ENCODE assay signal across 10 mouse cellular contexts in genomic region chr10:75068624-75069328, GRCm38 (mm10). TPM values are rescaled to one million over a fixed set of nuclear protein-coding genes. Genes with fewer than 3 reads are reported as not detected.
DNase-seq lines count a peak whose midpoint lies in the region; ATAC-seq lines count a peak whose summit lies in the region.
"Had no signal": no experiment of that assay in that cellular context is flagged by ENCODE, and none has a peak within 500 bp of the region (broad histone marks: within the 10 kb centered on the region; RNA-seq: fewer than 3 reads in every experiment).

No protein-coding gene starts in this region.

- H3K36me3 ChIP-seq in intestine, embryonic 15.5 days: no peaks in the 10 kb centered on the region
- no peaks in the 10 kb centered on the region for H3K36me3 ChIP-seq in liver, embryonic 15.5 days (replicated peaks)
- H3K36me3 ChIP-seq in hindbrain, embryonic 12.5 days: 0 out of 2 replicates have a peak, but pooled peaks cover 5% of the 10 kb centered on the region

- no peak overlapping the region for H3K4me3 ChIP-seq in intestine, embryonic 15.5 days (replicated peaks)
- 0 out of 2 replicates have a peak overlapping the region, but pooled peaks have one; percentile 1 for H3K4me3 ChIP-seq in liver, embryonic 15.5 days (replicated peaks)
- no peak overlapping the region for H3K4me3 ChIP-seq in hindbrain, embryonic 12.5 days

- 32% methylated on average over 12 of the region's 12 CpGs for WGBS in intestine, embryonic 15.5 days
- 45% methylated on average over 12 of the region's 12 CpGs for WGBS in liver, embryonic 15.5 days (ENCODE audit: insufficient replicate concordance)
- 64% methylated on average over 12 of the region's 12 CpGs for WGBS in hindbrain, embryonic 12.5 days

- H3K4me2 ChIP-seq in intestine, embryonic 15.5 days (replicated peaks): peak overlapping the region; percentile 30
- H3K4me2 ChIP-seq in liver, embryonic 15.5 days: no peak overlapping the region
- no peak overlapping the region for H3K4me2 ChIP-seq in hindbrain, embryonic 12.5 days (replicated peaks)

- H3K9ac ChIP-seq in intestine, embryonic 15.5 days: no peak overlapping the region
- H3K9ac ChIP-seq in liver, embryonic 15.5 days: no peak overlapping the region
- H3K9ac ChIP-seq in hindbrain, embryonic 12.5 days: no peak overlapping the region

- DNase-seq in kidney, adult 18-20 months: peak; percentile 33
- no peak for DNase-seq in kidney, adult 11 months
- DNase-seq in embryo, embryonic 9.5 days (ENCODE audit: extremely low spot score): no peak
- DNase-seq in gastrocnemius, adult 8-10 months (ENCODE audit: low spot score in 2 of 2): no peak
- DNase-seq: gastrocnemius, postnatal 14 days had no signal

- H3K27ac ChIP-seq in intestine, embryonic 15.5 days: peak overlapping the region; percentile 29; the same call in 1 of the 2 replicates
- 0 out of 2 replicates have a peak overlapping the region, but pooled peaks have one; percentile 33 for H3K27ac ChIP-seq in liver, embryonic 15.5 days (replicated peaks)
- H3K27ac ChIP-seq in hindbrain, embryonic 12.5 days: no peak overlapping the region

- H3K9me3 ChIP-seq in intestine, embryonic 15.5 days: no peaks in the 10 kb centered on the region
- no peaks in the 10 kb centered on the region for H3K9me3 ChIP-seq in liver, embryonic 15.5 days (replicated peaks)
- H3K9me3 ChIP-seq in hindbrain, embryonic 12.5 days (replicated peaks): no peaks in the 10 kb centered on the region

- peaks cover 28% of the 10 kb centered on the region for H3K4me1 ChIP-seq in intestine, embryonic 15.5 days (replicated peaks)
- H3K4me1 ChIP-seq in liver, embryonic 15.5 days (replicated peaks): peaks cover 28% of the 10 kb centered on the region
- H3K4me1 ChIP-seq in hindbrain, embryonic 12.5 days: peaks cover 60% of the 10 kb centered on the region

- H3K27me3 ChIP-seq in intestine, embryonic 15.5 days (replicated peaks): no peaks in the 10 kb centered on the region
- H3K27me3 ChIP-seq in liver, embryonic 15.5 days: no peaks in the 10 kb centered on the region
- no peaks in the 10 kb centered on the region for H3K27me3 ChIP-seq in hindbrain, embryonic 12.5 days

- ATAC-seq in intestine, embryonic 15.5 days: peak; percentile 66; the same call in 1 of the 2 replicates
- peak; percentile 64; the same call in 1 of the 2 replicates for ATAC-seq in liver, embryonic 15.5 days (ENCODE audit: insufficient read depth)
- ATAC-seq in megakaryocyte progenitor cell, adult 5-6 weeks (replicated peaks; ENCODE audit: poor library complexity): peak; percentile 18; the same call in 1 of the 2 replicates
- no peak for ATAC-seq in hindbrain, embryonic 12.5 days (ENCODE audit: low FRiP score)
- ATAC-seq: hindbrain, embryonic 16.5 days had no signal

RNA-seq across cellular contexts. Expression of gene Bcr, which starts 8.4 kb away (rescaled TPM):
- 11.7 and 12.9 TPM in 2 replicates for polyA plus RNA-seq in intestine, embryonic 15.5 days (2015; fragmentation: Nextera tagmentation; extraction: Ambion mirVana)
- 1.3 and 1.9 TPM in 2 replicates for polyA plus RNA-seq in liver, embryonic 15.5 days (2015; fragmentation: Nextera tagmentation; extraction: Ambion mirVana)
- 18.1 and 18.6 TPM in 2 replicates for total RNA-seq in megakaryocyte progenitor cell, adult 5-6 weeks (2015)
- 23.0 and 28.2 TPM in 2 replicates for total RNA-seq in megakaryocyte progenitor cell, adult 5-6 weeks (2017)
- 1 to 10 TPM; 3.5 to 5.5 (median 4.7) TPM for total RNA-seq in gastrocnemius, adult 8-10 months (2022)
- 11.4 and 14.0 TPM in 2 replicates for polyA plus RNA-seq in hindbrain, embryonic 12.5 days (2016; fragmentation: Nextera tagmentation; extraction: Ambion mirVana)

RNA-seq across cellular contexts. Expression of gene Rab36, which starts 31.9 kb away (rescaled TPM):
- polyA plus RNA-seq in intestine, embryonic 15.5 days (2015; fragmentation: Nextera tagmentation; extraction: Ambion mirVana): 5.6 and 7.0 TPM in 2 replicates
- 1.7 and 2.1 TPM in 2 replicates for polyA plus RNA-seq in liver, embryonic 15.5 days (2015; fragmentation: Nextera tagmentation; extraction: Ambion mirVana)
- 0.61 and 0.84 TPM in 2 replicates for total RNA-seq in megakaryocyte progenitor cell, adult 5-6 weeks (2015)
- total RNA-seq in megakaryocyte progenitor cell, adult 5-6 weeks (2017): 0.67 TPM in 1 of 2 replicates, not detected in the other
- total RNA-seq in gastrocnemius, adult 8-10 months (2022): 1 to 10 TPM in 1 of 4 experiments, under 1 TPM in 3; 0.10 to 1.0 (median 0.19) TPM
- polyA plus RNA-seq in hindbrain, embryonic 12.5 days (2016; fragmentation: Nextera tagmentation; extraction: Ambion mirVana): 12.3 and 13.3 TPM in 2 replicates

RNA-seq across cellular contexts. Expression of gene Rsph14, which starts 36.4 kb away (rescaled TPM):
- not detected in 2 replicates for polyA plus RNA-seq in intestine, embryonic 15.5 days (2015; fragmentation: Nextera tagmentation; extraction: Ambion mirVana)
- not detected in 2 replicates for polyA plus RNA-seq in liver, embryonic 15.5 days (2015; fragmentation: Nextera tagmentation; extraction: Ambion mirVana)
- total RNA-seq in megakaryocyte progenitor cell, adult 5-6 weeks (2015): not detected in 2 replicates
- total RNA-seq in megakaryocyte progenitor cell, adult 5-6 weeks (2017): 0.96 TPM in 1 of 2 replicates, not detected in the other
- not detected for total RNA-seq in gastrocnemius, adult 8-10 months (2022)
- 0.57 and 0.67 TPM in 2 replicates for polyA plus RNA-seq in hindbrain, embryonic 12.5 days (2016; fragmentation: Nextera tagmentation; extraction: Ambion mirVana)
- total RNA-seq: gastrocnemius, postnatal 14 days had no signal
